Mouse (Mus musculus) CD4-positive, CD25-positive, alpha-beta regulatory T cell, adult 4 months (primary cell): ENCODE results near the gene Aff3. TPM values are rescaled to one million over a fixed set of nuclear protein-coding genes. Genes with fewer than 3 reads are reported as not detected.

Experiments
- ATAC-seq: one replicate; pipeline ENCODE4 v1.8.0; 2017
- polyA plus RNA-seq, 2 experiments: library from polyadenylated mRNA; unstranded; fragments of 100-300 nt; shearing (Covaris generic); gene quantifications; one replicate each; pipeline ENCODE4 v1.2.1; 2017

Gene Aff3
- 10 to 100 TPM; 11.9 to 15.1 TPM for polyA plus RNA-seq

- ATAC-seq, result peak; percentile 69
Observed at GRCm38 (mm10) chr1:38664777-38665176, at the start of gene Aff3. TSS of gene Aff3 (minus strand) at chr1:38664955.

GRCm38 (mm10) chr1:38700646-38701045 is 35.9 kb upstream of the Aff3 start:
- no peak for ATAC-seq

DNA sequence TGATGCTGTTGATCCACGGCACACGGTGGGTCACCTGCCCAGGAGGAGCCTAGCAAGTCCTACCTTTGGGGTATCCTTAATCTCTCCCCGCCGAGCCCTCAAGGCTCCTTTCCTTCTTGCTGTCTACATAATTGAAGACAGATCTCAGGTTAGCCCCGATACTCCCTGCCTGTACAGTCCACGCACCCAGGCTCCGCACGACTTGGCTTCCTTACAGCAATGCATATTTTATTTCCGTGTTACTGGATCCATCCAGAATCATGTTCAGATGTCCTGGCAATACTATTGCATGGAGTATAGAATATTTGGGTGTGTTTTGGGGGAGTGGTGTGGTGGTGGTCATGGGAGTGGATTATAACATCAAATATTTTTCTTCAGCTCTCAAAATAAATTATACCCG is 34.5 kb upstream of the Aff3 start:
- no peak for ATAC-seq

DNA sequence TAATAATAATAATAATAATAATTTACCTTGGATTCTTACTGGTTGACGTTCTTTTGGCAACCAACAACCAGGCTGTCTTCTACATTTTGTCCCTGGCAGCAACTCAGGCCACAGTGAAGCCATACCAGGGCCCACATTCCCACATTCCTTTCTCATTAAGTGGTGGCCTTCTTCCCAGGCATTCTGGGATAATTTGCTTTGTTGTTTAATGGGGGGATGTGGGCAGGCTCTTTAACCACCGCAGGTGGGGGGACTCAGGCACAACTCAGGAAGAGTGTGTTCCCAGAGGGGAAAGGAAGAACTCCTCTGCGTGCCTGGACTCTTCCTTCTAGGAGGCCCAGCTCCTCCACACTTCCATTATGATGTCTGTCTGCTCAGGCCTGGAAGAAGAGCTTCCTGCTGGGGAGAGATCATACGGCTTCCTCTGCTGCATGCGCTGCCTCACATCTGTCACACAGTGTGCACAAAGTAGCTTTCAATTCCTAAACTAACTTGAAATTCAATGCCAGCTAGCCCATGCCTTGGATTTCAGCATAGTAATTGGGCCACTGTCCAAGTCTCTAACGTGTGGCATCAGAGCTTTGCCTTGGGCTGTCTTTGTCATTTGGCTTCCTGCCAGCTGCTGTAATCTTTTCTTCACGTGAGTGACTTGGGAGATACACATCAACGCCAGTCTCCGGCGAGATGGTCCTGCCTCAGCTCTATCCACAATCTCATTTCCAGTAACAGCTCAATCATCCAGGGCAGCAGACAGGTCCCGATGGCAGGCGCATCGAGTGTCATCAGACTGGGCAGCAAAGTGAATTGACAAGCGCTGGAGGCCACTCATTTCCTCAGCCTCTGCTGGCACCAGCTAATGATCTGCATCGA is 31.3 kb upstream of the Aff3 start:
- ATAC-seq, result no peak

GRCm38 (mm10) chr1:38695089-38695811 is 30.5 kb upstream of the Aff3 start:
- no peak for ATAC-seq

- ATAC-seq, result peak; percentile 74
Observed at GRCm38 (mm10) chr1:38694142-38694541, 29.4 kb upstream of the Aff3 start.

DNA sequence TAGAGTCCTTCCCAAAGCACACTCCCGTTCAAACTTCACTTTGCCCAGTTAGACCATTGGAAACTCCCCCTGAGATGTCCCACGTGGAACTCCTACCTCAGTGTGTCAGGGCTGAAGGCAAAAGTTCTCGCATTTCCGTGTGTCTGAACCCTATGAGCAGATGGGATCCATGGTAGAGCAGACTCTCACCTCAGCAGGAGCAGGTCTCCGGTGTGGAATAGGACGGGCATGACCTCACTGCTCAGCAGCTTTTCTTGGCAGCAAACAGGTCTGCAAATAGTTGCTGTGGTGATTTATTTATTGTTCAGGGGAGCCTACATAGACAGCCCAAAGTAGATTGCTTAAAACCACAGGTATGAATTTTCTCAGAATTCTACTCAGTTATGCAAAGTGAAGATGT is 25.7 kb upstream of the Aff3 start:
- ATAC-seq, result no peak

- ATAC-seq, result no peak
Observed at GRCm38 (mm10) chr1:38688216-38688615, 23.5 kb upstream of the Aff3 start.

GRCm38 (mm10) chr1:38685706-38686105 is 21.0 kb upstream of the Aff3 start:
- no peak for ATAC-seq

- no peak for ATAC-seq
Observed at GRCm38 (mm10) chr1:38683158-38683721, 18.5 kb upstream of the Aff3 start.

GRCm38 (mm10) chr1:38679890-38680289 is 15.1 kb upstream of the Aff3 start:
- ATAC-seq, result no peak

- no peak for ATAC-seq
Observed at GRCm38 (mm10) chr1:38671756-38672155, 7.0 kb upstream of the Aff3 start.

GRCm38 (mm10) chr1:38671019-38671418 is 6.3 kb upstream of the Aff3 start:
- ATAC-seq, result peak; percentile 41

GRCm38 (mm10) chr1:38668327-38668726 is 3.6 kb upstream of the Aff3 start:
- no peak for ATAC-seq

DNA sequence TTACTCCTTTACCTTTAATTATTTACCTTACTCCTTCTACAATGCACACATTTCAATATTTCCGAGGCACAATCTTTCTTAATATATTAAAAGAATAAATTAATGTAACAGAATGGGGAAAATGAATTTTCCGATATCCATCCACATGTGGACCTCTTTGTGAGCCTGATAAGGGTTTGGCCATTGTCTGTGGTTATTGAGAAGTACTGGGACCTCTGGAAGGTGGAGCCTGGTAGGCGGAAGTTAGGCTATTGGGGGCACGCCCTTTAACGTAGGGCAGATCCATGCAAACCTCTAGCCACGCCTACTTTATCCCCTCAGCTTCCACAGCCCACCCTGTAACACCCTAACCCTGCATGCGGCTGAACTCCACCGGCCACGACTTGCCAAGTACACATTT is 3.1 kb upstream of the Aff3 start:
- ATAC-seq, result no peak

DNA sequence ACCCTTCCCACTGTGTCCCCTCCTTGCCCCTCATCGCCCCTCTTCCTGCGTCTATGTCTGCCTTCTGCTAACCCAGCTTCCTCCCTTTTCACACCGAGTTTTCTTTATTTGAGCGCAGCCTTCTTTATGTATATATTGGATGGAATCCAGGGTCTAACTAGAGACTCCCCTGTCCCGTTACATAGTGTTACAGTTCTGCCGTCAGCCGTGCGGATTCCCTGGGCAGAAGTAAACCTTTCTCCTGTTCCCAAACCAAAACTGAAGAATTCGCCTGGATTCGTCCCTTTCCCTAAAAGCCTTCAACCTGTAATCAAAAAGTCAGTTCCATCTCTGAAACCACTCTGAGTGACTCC is 2.0 kb upstream of the Aff3 start:
- no peak for ATAC-seq

DNA sequence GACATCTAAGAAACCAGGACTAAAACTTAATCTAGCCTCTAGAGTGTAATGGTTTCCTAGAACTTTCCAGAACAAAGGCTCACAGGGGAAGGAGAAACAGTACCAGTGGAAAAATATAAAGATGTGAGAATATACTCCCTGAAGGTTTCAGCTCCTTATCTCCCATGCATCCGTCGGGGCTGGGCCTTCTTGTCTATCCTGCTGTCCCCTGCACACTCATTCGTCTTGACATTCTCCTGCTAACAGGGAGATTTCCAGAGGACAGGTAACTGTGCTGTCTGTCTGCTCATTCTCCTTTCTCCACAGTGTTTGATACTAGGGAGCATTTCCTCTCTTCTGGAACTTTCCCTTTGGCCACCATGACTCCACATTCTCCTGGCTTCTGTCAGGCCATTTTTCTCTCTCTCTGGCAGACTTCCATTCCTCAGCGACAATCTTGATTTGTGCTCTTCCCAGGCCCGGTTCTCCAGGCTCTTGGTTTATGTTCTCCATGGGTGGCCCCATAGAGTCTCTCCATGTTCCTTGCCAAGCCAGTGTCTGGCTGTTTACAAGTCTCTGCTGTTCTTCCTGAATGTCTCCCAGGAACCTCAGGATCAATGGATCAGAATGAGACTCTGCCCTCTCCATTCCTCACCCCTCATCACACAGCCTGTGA is 1.5 kb upstream of the Aff3 start:
- no peak for ATAC-seq

GRCm38 (mm10) chr1:38665611-38666010 is 856 bp upstream of the Aff3 start:
- peak; percentile 77 for ATAC-seq

GRCm38 (mm10) chr1:38664261-38664660 is 494 bp downstream of the Aff3 start:
- no peak for ATAC-seq

- ATAC-seq, result peak; percentile 46
Observed at GRCm38 (mm10) chr1:38662616-38663193, 2.0 kb downstream of the Aff3 start.

GRCm38 (mm10) chr1:38658933-38659553 is 5.7 kb downstream of the Aff3 start:
- peak; percentile 10 for ATAC-seq

DNA sequence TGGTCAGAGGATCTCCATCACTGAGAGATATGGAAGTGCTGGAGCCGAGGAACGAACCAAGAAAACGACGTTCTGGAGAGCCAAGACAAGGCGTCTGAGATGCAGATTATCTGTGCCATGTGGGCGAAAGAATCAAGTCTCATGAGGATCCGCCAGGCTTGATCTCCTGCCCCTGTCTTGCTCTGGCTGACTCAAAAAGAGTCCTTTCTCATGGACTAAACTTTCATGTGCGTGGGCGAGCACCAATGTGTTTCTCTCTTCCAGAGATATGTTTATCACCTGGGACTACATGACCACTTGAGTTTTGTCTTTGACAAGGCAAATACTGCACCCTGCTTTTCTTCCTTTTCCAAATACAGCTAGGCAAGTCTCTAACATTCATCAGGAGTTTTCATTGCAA is 6.4 kb downstream of the Aff3 start:
- no peak for ATAC-seq
